Mouse (Mus musculus): ENCODE data around the gene Map2k4. TPM values are rescaled to one million over a fixed set of nuclear protein-coding genes. Genes with fewer than 3 reads are reported as not detected.

Gene Map2k4
- polyA plus RNA-seq, 1 experiment from 2014 or later = 68.8 TPM

DNA sequence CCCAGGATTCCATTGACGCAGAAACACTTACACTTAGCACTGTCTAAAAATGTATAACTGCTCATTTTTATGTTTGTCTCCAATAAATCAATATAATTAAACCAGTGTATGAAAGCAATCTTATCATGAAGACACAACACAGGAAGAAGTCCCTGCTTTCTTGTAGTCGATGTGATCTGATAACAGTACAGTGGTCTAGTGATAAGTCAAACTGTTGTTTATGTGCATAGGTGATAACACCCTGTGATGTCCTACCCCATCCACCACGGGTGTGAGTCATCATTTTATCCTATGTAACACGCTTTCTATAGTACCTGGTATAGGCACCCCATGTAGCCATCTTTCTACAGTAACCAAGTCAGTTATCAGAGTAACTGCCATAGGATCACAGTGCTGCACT lies 74.3 kb downstream of the Map2k4 start:
- H3K27ac ChIP-seq = no peak overlapping the region
- H3K4me1 ChIP-seq (replicated peaks) = no peaks in the 10 kb centered on the region
- H3K4me2 ChIP-seq = no peak overlapping the region
- peaks cover 31% of the 10 kb centered on the region for H3K36me3 ChIP-seq
- no peak overlapping the region for H3K9ac ChIP-seq (replicated peaks)
- no peak overlapping the region for H3K4me3 ChIP-seq (replicated peaks)
- no peak for ATAC-seq (ENCODE audit: insufficient number of reproducible peaks, insufficient read depth, low FRiP score, low TSS enrichment, low read depth)
- 91% methylated on average over 4 of the region's 4 CpGs for WGBS
- H3K9me3 ChIP-seq = no peaks in the 10 kb centered on the region
- no peaks in the 10 kb centered on the region for H3K27me3 ChIP-seq

DNA sequence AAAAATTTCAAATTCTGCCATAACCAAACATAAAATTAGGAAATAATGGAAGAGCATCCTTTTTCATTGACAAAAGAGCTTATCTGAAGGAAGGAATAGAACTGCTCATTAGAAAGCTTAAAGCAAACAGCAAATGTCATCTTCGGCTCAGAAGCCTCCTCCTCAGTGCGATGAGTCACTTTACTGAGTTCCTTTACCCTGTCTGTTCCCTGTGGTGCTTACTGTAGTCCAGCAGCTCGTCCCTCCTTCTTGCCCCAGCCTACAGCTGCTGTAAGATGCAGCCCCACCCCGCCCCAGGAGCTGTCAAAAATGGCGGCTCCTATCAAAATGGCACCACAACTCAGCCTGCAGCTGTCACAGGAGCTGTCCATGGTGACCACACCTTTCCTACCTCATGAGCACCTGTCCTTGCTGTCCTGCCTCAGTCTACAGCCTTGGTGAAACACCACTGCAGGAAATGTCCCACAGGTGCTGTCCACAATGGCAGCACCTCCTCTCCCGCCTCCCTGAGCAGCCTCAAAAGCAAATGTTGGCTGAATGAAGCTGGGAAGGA lies 75.3 kb downstream of the Map2k4 start:
- H3K4me1 ChIP-seq (replicated peaks) = no peaks in the 10 kb centered on the region
- no peaks in the 10 kb centered on the region for H3K9me3 ChIP-seq
- no peak overlapping the region for H3K27ac ChIP-seq
- no peak overlapping the region for H3K9ac ChIP-seq (replicated peaks)
- no peak overlapping the region for H3K4me2 ChIP-seq
- H3K36me3 ChIP-seq = peaks cover 33% of the 10 kb centered on the region
- 88% methylated on average over 6 of the region's 6 CpGs for WGBS
- H3K27me3 ChIP-seq = no peaks in the 10 kb centered on the region
- no peak for ATAC-seq (ENCODE audit: insufficient number of reproducible peaks, insufficient read depth, low FRiP score, low TSS enrichment, low read depth)
- no peak overlapping the region for H3K4me3 ChIP-seq (replicated peaks)

- Histone ChIP-seq H3K4me3 (replicated peaks) (no peak overlapping the region), H3K4me2 (no peak overlapping the region), H3K4me1 (replicated peaks) (no peaks in the 10 kb centered on the region), H3K36me3 (peaks cover 49% of the 10 kb centered on the region), H3K9me3 (no peaks in the 10 kb centered on the region), H3K9ac (replicated peaks) (no peak overlapping the region), H3K27ac (no peak overlapping the region), H3K27me3 (no peaks in the 10 kb centered on the region)
- 95% methylated on average over 4 of the region's 4 CpGs for WGBS
- no peak for ATAC-seq (ENCODE audit: insufficient number of reproducible peaks, insufficient read depth, low FRiP score, low TSS enrichment, low read depth)
Observed at GRCm38 (mm10) chr11:65706784-65707183, 81.3 kb downstream of the Map2k4 start.

DNA sequence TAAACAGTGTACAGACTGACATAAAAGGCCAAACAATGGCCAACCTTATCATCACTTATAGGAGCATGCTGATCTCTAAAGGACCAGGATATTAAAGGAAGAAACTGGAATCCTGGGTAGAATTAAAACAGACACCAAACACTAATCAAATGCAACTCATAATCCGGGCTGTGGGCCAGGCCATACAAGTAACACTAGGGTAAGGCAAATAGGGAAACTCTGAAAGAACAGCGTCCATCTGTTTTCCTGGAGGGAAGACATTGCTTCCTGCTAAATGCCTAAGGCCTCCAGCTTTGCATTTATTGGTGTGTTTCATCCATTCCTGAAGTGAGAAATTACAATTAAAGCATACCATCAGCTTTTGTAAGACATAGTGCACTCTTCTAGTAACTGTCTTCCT lies 81.9 kb downstream of the Map2k4 start:
- no peaks in the 10 kb centered on the region for H3K4me1 ChIP-seq (replicated peaks)
- no peak overlapping the region for H3K4me3 ChIP-seq (replicated peaks)
- H3K27ac ChIP-seq = no peak overlapping the region
- H3K9me3 ChIP-seq = no peaks in the 10 kb centered on the region
- ATAC-seq (ENCODE audit: insufficient number of reproducible peaks, insufficient read depth, low FRiP score, low TSS enrichment, low read depth) = no peak
- peaks cover 53% of the 10 kb centered on the region for H3K36me3 ChIP-seq
- no peaks in the 10 kb centered on the region for H3K27me3 ChIP-seq
- WGBS = 90% methylated on average over 2 of the region's 2 CpGs
- H3K4me2 ChIP-seq = no peak overlapping the region
- no peak overlapping the region for H3K9ac ChIP-seq (replicated peaks)

DNA sequence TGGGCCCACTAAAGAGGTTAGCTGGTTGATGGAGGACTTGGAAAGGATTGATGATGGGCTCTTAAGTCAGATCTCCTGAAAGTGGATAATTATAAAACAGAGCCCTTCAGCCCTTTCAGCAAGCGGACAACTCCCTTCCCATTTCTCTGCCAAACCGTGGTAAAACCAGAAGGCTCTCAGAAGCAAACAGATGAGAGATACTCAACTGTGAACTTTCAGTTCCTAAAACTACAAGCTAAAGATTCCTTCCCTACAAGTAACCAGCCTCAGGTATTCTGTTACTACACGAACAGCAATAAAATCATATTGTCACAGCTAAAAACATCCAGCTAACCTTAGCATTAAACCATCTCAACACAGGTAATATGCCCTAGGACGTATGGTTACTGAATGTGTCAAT lies 83.2 kb downstream of the Map2k4 start:
- WGBS = 90% methylated on average over 4 of the region's 4 CpGs
- peaks cover 62% of the 10 kb centered on the region for H3K36me3 ChIP-seq

GRCm38 (mm10) chr11:65678824-65679402 lies 109.2 kb downstream of the Map2k4 start:
- H3K4me3 ChIP-seq (replicated peaks) = no peak overlapping the region
- H3K9me3 ChIP-seq = no peaks in the 10 kb centered on the region
- H3K27me3 ChIP-seq = no peaks in the 10 kb centered on the region
- no peak overlapping the region for H3K9ac ChIP-seq (replicated peaks)
- no peaks in the 10 kb centered on the region for H3K4me1 ChIP-seq (replicated peaks)
- 27% methylated on average over 12 of the region's 12 CpGs for WGBS
- H3K36me3 ChIP-seq = no peaks in the 10 kb centered on the region
- no peak overlapping the region for H3K27ac ChIP-seq
- peak overlapping the region; percentile 42 for H3K4me2 ChIP-seq
- ATAC-seq (ENCODE audit: insufficient number of reproducible peaks, insufficient read depth, low FRiP score, low TSS enrichment, low read depth) = no peak

More for the DNA sequence above, 83.2 kb downstream of the Map2k4 start:
- Histone ChIP-seq H3K4me1 (replicated peaks) (no peaks in the 10 kb centered on the region), H3K4me2 (no peak overlapping the region), H3K27me3 (no peaks in the 10 kb centered on the region), H3K9ac (replicated peaks) (no peak overlapping the region), H3K9me3 (no peaks in the 10 kb centered on the region), H3K4me3 (replicated peaks) (no peak overlapping the region), H3K27ac (no peak overlapping the region)
- ATAC-seq (ENCODE audit: insufficient number of reproducible peaks, insufficient read depth, low FRiP score, low TSS enrichment, low read depth) = no peak

DNA sequence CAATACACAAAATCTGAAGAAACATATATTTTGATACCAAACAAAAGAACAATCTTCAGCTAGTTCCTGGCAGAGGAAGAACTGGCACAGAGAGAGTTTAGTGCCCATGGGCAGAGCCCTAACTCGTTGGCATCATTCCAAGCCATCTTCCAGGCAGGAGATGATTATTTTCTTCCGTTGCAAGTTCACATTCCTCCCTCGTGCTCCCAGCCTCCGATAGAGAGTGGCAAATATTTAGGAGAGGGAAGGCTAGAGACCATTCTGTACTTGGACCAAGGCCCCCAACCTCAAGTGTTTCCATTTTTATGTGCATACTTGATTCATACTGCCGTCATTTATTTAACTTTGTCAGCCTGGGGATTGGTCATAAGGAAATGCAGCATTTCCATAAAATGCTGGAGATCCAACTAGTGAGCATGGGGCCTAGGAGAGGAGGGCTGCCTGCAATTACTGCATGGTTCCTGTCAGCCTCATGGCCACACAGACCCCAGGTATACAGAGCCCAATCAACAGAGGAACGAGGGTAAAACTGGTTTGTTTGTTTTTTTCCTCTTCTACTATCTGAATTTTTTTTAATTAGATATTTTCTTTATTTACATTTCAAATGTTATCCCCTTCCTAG lies 120.6 kb downstream of the Map2k4 start:
- ATAC-seq (ENCODE audit: insufficient number of reproducible peaks, insufficient read depth, low FRiP score, low TSS enrichment, low read depth) = no peak
- no peaks in the 10 kb centered on the region for H3K27me3 ChIP-seq

DNA sequence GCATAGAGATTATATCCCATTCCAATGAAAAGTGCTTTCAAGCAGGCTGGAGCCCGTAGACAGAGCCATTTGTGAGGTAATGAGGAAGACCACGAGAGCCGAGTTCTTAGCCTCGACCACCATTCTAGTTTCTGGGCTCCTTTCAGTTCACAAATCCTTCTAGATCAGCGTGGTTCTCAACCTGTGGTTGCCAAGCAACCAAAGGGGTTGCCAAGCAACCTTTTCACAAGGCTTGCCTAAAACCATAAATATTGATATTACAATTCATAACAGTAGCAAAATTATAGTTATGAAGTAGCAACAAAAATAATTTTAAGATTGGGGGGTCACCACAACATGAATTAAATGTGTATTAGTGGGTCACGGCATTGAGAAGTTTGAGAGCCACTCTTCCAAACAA lies 123.2 kb downstream of the Map2k4 start:
- no peak overlapping the region for H3K9ac ChIP-seq (replicated peaks)
- H3K4me2 ChIP-seq = no peak overlapping the region
- H3K36me3 ChIP-seq = no peaks in the 10 kb centered on the region
- ATAC-seq (ENCODE audit: insufficient number of reproducible peaks, insufficient read depth, low FRiP score, low TSS enrichment, low read depth) = no peak
- no peak overlapping the region for H3K4me3 ChIP-seq (replicated peaks)
- 84% methylated on average over 6 of the region's 6 CpGs for WGBS
- H3K27me3 ChIP-seq = no peaks in the 10 kb centered on the region
- 0 out of 2 replicates have a peak, but pooled peaks cover 2% of the 10 kb centered on the region for H3K9me3 ChIP-seq
- H3K4me1 ChIP-seq (replicated peaks) = no peaks in the 10 kb centered on the region
- H3K27ac ChIP-seq = no peak overlapping the region

More for the DNA sequence above, 120.6 kb downstream of the Map2k4 start:
- no peaks in the 10 kb centered on the region for H3K36me3 ChIP-seq
- H3K9ac ChIP-seq (replicated peaks) = no peak overlapping the region
- no peak overlapping the region for H3K4me3 ChIP-seq (replicated peaks)
- H3K27ac ChIP-seq = no peak overlapping the region
- H3K9me3 ChIP-seq = no peaks in the 10 kb centered on the region
- H3K4me1 ChIP-seq (replicated peaks) = no peaks in the 10 kb centered on the region
- WGBS = 68% methylated on average over 6 of the region's 6 CpGs
- no peak overlapping the region for H3K4me2 ChIP-seq

DNA sequence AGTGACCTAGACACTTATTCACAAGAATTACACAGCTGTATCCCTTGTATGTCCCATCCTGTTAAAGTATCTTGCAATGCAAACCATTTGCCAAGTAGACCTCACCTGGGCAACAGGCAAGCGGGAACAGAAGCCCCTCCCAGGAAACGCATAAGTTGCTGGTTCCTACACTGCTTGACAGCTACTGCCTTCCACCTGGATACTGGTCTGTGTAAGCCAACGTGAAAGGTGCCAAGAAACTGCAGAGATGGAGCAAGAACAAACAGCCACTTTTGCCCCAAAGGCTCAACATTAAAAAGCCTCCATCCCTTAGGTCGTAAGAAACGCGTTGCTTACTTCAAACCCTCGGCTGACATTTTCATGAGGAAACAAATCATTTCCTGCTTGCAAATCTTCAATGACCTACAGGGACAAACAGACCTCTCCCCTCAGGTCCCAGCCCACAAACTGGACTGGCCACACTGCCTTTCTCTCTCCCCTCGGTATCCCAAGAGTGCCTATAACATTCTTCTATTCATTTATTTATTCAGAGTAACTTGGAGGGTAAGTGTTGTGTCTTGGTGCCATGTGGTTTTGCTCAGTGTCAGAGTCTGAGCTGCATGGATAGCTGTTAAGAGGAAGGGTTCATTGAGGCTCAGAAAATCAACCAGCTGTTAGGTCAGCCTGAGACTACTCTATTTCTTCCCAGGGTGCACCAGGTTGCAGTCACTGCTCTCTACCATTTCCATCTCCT lies 126.1 kb downstream of the Map2k4 start:
- no peaks in the 10 kb centered on the region for H3K36me3 ChIP-seq
- ATAC-seq (ENCODE audit: insufficient number of reproducible peaks, insufficient read depth, low FRiP score, low TSS enrichment, low read depth) = no peak
- H3K9ac ChIP-seq (replicated peaks) = no peak overlapping the region
- H3K4me3 ChIP-seq (replicated peaks) = no peak overlapping the region
- no peak overlapping the region for H3K4me2 ChIP-seq
- H3K4me1 ChIP-seq (replicated peaks) = no peaks in the 10 kb centered on the region
- WGBS = 38% methylated on average over 8 of the region's 8 CpGs
- H3K9me3 ChIP-seq = peaks cover 7% of the 10 kb centered on the region; the same call in 1 of the 2 replicates
- H3K27me3 ChIP-seq = no peaks in the 10 kb centered on the region
- H3K27ac ChIP-seq = no peak overlapping the region

DNA sequence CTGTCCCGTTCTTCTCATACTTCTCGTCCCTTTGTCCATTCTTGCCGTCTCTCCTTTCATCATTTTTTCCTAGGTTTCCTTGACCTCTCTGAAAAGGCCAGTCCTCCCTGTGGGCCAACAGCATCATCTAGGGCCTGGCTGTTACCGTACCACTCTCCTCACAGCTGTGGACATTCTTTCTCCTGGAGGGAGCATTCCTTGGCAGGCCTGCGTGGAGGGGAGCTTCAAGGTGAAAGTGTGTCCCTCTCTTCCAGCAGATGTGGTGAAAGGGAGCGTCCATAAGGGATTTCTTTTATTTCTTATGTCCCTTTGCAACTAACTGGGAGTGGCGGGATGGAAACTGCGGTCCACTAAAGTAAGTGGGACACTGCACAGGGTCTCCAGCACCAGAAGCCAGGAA lies 134.2 kb downstream of the Map2k4 start:
- H3K9ac ChIP-seq (replicated peaks) = no peak overlapping the region
- H3K36me3 ChIP-seq = no peaks in the 10 kb centered on the region
- H3K9me3 ChIP-seq = peaks cover 4% of the 10 kb centered on the region; the same call in 1 of the 2 replicates
- H3K27me3 ChIP-seq = no peaks in the 10 kb centered on the region
- no peak overlapping the region for H3K27ac ChIP-seq
- WGBS = 84% methylated on average over 8 of the region's 8 CpGs
- H3K4me1 ChIP-seq (replicated peaks) = no peaks in the 10 kb centered on the region
- H3K4me2 ChIP-seq = no peak overlapping the region
- no peak for ATAC-seq (ENCODE audit: insufficient number of reproducible peaks, insufficient read depth, low FRiP score, low TSS enrichment, low read depth)
- no peak overlapping the region for H3K4me3 ChIP-seq (replicated peaks)

DNA sequence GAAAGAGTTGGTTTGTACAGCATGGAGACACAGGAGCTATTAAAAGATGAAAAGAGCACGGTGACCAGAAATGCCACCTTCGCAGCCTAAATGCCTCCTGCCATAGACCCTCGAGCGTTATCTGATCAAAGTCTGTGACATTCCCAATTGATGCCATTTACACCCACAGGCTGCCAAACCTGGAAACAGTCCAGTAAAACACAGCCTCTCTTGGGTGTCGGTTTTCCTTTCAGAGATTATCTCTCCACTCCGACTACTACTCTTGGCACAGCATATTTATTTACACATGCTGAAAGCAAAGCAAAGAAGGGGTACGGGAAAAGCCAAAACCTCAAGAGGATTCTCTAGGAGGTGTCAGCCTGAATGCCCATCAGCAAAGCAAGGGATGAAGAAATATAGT lies 136.7 kb downstream of the Map2k4 start:
- H3K4me2 ChIP-seq = no peak overlapping the region
- H3K4me1 ChIP-seq (replicated peaks) = no peaks in the 10 kb centered on the region
- no peak overlapping the region for H3K27ac ChIP-seq
- no peak overlapping the region for H3K9ac ChIP-seq (replicated peaks)
- ATAC-seq (ENCODE audit: insufficient number of reproducible peaks, insufficient read depth, low FRiP score, low TSS enrichment, low read depth) = no peak
- H3K27me3 ChIP-seq = no peaks in the 10 kb centered on the region
- H3K4me3 ChIP-seq (replicated peaks) = no peak overlapping the region
- no peaks in the 10 kb centered on the region for H3K9me3 ChIP-seq
- 56% methylated on average over 7 of the region's 7 CpGs for WGBS
- no peaks in the 10 kb centered on the region for H3K36me3 ChIP-seq
